Mouse (Mus musculus) urinary bladder, postnatal 36 days (tissue): ENCODE data around the gene Lmbr1l.

Experiments used
- DNase-seq, 2 experiments: peaks; one replicate each; pipeline ENCODE4 v3.0.0; 2022; ENCODE audit warnings: low spot score in 2 of 2, mixed read lengths in 1 of 2

Lmbr1l gene

DNA sequence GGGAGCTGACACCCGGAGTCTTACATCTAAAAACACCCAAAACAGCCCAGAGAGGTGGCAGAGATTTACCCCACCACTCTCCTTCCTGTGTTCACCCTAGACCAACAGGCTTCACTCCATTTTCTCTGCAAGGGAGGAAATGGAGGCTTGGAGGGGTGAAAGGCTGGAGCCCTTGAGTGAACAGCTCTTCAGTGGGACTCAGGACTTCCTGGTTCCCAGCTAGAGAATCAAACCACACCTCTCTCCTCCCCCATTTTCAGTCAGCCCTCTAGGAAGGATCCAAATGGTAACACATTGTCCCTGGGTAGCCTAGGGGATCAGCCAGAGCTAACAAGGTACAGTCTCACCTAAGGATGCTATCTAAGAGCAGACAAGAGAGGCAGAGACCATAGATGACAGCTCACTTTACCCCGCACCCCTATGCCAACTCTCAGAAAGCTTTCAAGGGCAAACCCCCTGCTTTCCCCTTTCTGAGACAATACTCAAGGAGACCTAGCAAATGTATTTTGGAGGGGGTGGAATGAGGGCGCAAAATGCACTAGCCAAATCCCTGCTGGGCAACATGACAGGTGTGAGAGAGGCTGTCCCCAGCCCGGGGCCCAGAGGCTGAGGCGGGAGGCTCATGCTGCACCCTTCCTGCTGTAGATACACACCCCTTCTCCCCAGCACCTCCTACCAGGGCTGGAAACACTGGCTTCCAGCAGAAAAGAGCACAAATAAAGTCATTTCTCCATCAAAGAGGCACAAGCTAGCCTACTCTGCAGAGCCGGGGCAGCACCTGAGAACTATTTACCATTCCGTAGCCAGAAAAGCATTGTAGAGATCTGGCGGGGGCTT lies 48.5 kb downstream of the Lmbr1l start:
- DNase-seq = no peak

DNA sequence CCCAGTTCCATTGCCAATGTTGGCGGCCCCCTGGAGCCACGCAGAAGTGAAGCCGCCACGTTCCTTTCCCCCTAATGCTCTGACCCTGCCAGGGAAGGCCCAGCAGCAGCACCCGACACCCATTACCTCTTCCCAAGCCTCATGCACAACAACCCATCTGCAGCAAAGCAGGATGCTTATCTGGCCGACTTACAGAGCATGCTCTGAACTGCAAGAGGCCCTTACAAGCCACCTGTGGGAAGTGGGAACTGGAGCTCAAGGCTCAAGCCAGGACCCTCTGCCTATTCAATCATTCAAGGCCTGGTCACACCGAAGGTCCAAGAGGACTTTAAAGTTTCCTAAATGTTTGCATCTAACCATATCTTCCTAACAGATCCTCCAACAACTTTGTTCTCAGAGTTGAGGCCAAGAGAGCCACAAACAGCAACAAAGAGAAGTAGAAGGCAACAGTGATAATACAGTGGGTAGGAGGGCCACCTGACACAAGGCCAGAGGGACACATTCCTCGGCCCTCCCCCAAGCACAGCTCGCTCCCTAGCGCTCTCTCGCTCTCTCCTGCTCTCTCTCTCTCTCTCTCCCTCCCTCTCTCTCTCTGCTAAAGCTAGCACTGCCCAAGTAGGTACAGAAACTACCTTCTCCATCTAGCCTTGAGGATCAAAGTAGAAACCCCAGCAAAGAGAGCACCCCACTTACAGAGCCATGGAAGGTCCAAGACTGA lies 49.5 kb downstream of the Lmbr1l start:
- DNase-seq = no peak

DNA sequence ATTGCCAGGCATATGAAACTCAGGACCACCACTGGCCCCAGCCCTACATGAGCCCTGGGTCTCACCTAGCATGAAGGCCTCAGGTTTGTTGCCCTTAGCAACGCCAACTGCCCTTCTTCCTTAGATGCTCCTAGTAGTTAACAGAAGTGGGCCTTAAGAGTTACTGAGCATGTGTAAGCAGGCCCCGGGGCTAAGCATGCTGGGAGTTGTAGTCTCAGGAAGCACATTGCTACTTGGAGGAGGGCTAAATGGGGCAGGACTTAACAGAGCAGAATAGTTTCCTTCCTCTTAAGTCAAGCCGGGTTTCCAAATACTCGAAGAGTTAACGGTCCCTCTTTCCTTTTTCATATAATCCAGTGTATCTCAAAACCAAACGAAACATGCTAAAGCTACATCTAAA lies 50.7 kb downstream of the Lmbr1l start:
- DNase-seq = peak; percentile 32 to 41

DNA sequence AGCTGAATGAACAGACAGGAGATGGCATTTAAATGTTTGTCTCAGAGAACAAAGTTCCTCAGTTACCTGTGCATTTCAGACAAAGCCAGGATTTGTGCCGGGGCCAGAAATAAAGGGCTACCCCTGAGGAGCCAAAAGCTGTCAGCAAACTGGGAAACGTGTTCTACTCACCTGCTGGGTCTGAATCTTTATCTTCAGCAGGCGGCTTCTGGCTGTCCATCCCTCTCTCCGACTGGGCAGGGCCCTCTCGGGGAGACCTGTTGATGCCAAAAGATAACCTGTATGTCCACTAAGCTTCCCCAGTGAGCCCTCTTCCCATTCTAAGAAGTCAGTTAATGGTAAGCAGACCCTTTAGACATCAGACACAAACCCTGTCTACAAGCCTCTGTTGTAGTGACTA lies 51.5 kb downstream of the Lmbr1l start:
- DNase-seq = no peak

DNA sequence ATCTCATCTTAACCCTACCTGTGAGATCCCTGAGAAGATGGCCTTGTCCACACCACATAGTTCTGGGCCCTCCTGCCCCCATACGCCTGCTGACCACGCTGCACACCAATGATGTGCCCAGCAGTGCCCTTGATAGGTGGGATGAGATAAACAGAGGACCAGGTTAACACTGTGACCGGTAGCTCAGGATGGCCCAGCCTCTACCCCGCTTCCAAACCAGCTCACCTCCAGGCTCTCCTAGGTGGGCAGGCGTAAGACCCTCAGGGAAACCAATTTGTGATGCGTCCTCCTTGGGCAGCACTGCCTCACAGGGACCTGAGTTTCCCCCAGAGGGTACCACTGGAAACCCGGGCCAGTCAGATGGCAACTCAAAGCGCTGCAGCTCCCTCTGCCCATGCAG lies 52.3 kb downstream of the Lmbr1l start:
- no peak for DNase-seq

DNA sequence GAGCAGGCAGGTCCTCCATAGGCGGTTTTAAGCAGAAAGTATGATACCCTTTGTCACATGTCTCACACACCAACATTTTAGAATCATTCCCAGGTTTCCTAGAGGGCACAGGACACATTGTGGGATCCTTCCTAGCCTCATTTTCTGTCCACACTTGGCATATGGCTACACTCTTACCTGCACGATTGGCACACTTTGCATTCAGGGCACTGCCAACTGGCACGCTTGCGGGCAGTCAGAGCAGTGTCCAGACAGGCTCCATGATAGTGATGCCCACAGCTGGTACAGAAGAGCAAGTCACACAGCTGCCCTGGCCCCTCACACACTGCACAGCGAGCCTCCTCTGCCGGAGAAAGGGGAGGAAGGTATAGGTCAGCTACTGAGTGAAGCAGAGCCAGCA lies 53.1 kb downstream of the Lmbr1l start:
- no peak for DNase-seq

DNA sequence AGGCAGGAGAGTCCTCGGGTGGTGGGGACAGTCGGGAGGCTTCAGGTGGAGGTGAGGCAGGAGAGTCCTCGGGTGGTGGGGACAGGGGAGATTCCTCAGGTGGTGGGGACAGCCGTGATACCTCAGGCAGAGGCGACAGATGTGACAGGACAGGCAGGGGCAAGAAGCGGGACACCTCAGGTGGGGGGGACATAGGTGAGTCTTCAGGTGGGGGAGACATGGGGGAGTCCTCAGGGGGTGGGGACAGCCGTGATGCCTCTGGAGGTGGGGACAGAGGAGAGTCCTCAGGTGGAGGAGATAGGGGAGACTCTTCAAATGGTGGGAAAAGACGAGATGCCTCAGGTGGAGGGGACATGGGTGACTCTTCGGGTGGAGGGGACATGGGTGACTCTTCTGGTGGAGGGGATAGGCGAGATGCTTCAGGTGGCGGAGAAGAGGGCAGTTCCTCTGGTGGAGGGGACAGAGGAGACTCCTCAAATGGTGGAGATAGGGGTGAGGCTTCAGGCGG lies 54.5 kb downstream of the Lmbr1l start:
- no peak for DNase-seq

DNA sequence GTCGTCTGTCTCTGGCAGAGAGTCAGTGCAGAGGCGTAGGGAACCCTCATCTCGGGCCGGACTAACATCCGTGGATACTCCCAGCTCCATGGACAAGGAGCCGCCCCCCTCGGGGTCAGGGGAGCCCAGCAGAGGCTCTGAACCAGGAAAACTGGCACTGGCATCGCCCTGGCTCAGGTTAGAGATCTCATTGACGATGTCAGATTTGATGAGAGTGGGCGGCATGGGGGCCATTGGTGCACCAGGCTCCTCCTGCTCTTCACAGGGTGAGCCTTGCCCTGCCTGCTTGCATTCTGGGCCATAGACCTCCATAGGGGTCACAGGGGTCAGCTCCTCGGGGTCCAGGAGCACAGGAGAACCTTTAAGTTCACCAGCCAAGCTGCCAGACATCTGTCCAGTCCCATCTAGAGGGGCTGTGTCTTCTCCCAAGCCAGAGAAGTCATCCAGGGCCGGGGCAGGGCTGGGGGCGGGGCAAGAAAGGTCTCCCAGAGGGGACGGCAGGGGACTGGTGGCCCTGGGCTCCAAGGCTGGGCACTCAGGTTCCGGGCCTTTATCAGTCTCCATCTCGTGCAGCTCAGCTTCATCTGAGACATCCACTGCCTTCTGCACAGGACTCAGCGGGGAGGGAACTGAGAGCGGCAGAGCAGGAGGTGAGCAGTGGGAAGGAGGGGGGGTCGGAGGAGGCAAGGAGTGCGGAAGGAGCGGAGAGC lies 56.2 kb downstream of the Lmbr1l start:
- no peak for DNase-seq

DNA sequence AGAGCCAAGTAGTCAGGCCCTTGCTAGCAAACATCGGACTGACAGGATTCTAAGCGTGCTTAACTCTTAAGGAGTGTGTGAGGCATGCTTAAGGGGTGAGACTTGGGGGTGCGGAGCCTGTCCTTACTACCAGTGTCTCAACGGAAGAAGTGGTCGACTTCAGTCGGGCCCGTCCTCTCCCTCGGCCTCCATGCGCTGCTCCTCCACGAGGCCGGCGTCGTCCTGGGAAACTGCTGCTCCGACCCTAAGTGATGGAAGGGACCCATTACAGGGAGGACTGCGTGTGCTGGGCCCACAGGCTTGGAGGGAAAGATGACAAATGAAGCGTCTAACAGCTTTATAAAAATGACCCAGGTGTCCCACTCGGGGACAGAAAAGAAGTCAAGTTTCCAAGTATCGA lies 57.1 kb downstream of the Lmbr1l start:
- no peak for DNase-seq

DNA sequence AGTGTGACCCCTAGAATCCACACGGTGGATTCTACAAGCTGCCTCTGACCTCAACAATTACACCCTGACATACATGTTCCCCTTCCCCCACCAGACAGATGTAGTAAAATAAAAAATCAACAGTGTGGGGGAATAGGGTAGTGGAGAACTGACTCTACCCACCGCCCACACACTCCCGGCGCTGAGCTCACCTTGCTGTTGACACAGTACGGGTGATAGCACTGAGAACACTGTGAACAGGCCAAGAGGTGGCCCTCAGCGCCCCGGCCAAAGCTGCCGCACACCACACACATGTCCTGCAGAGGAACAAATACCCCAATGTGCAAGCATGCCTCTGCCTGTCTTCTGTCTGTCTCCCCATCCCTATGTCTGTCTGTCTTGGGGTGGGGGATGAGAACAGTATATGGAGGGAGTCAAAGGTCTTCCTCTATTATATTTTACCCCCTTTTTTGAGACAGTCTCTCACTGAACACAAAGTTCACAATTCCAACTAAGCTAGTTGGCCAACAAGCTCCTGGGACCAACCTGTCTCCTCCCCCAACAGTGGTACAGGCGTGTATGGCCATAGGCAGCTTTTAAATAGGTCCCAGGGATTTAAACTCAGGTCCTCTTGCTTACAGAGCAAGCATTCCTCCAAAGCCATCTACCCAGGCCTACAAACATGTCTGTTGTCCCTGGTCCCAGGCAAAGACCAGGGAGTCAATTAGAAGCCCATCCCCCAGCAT lies 58.5 kb downstream of the Lmbr1l start:
- DNase-seq = no peak

DNA sequence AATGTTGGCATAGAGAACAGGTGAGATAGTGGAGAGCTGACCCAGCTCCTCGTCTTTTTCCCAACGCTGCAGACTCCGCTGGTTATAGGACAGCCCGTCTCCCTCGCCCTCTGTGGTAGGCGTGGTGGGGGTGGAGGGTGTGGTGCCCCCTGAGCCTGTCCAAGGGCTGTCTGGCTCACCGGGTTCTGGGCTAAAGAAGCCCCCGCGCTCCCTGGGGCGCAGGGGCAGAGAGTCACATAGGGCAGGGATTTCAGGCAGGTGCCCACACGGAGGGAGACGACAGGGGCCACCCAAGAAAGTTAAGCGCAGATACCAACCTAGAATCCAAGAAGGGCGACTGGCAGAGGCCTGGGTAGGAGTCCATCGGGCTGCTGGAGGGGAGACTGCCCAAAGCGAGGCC lies 63.8 kb downstream of the Lmbr1l start:
- DNase-seq = no peak
